Mouse (Mus musculus) MEL (cell line): ENCODE results near the gene P2ry4. TPM values are rescaled to one million over a fixed set of nuclear protein-coding genes. Genes with fewer than 3 reads are reported as not detected.
A peak's percentile ranks its signal among the peaks of the same experiment; 100 is the strongest.

Experiments used
- DNase-seq: peaks from one replicate; pipeline ENCODE4 v3.0.0; 2011; ENCODE audit warnings: low read depth, low spot score
- H3K27ac ChIP-seq: 2 replicates; pipeline ENCODE4 v1.5.1; 2012; ENCODE audit warnings: low read depth, mild to moderate bottlenecking, control low read depth, low read length, moderate library complexity; ENCODE audit not compliant: control insufficient read depth
- H3K27me3 ChIP-seq, 2 experiments: fragments of 150-350 bp in 1 of 2; sonication (generic) in 1 of 2; 2 replicates each; pipeline ENCODE4 v1.6.1; 2012; ENCODE audit warnings: low read length in 2 of 2, mild to moderate bottlenecking in 2 of 2, improper control_type of control experiment in 1 of 2, moderate library complexity in 1 of 2; ENCODE audit not compliant: insufficient read depth in 2 of 2, control insufficient read depth in 1 of 2
- H3K36me3 ChIP-seq, 2 experiments: 2 replicates each; pipeline ENCODE4 v1.6.1; 2012 to 2014; ENCODE audit warnings: low read length in 2 of 2, improper control_type of control experiment in 1 of 2, inconsistent platforms in 1 of 2, mild to moderate bottlenecking in 1 of 2; ENCODE audit not compliant: insufficient read depth in 2 of 2, control insufficient read depth in 1 of 2
- H3K4me1 ChIP-seq, 2 experiments: fragments of 150-350 bp in 1 of 2; sonication (generic) in 1 of 2; 2 replicates each; pipeline ENCODE4 v1.6.1; 2012; ENCODE audit warnings: low read length in 2 of 2, improper control_type of control experiment in 1 of 2, mild to moderate bottlenecking in 1 of 2; ENCODE audit not compliant: insufficient read depth in 2 of 2, control insufficient read depth in 1 of 2
- H3K4me3 ChIP-seq, 2 experiments: fragments of 150-350 bp in 1 of 2; sonication (generic) in 1 of 2; 2 replicates each; pipeline ENCODE4 v1.5.1; 2012; ENCODE audit warnings: low read depth in 2 of 2, low read length in 2 of 2, mild to moderate bottlenecking in 2 of 2, moderate library complexity in 2 of 2, control low read depth in 1 of 2, improper control_type of control experiment in 1 of 2; ENCODE audit not compliant: control insufficient read depth in 1 of 2, insufficient read depth in 1 of 2
- H3K79me2 ChIP-seq: 2 replicates; pipeline ENCODE4 v1.6.1; 2012; ENCODE audit warnings: mild to moderate bottlenecking, low read length, moderate library complexity; ENCODE audit not compliant: control insufficient read depth, poor library complexity, insufficient read depth
- H3K9ac ChIP-seq: 2 replicates; pipeline ENCODE4 v1.6.1; 2012; ENCODE audit warnings: low read depth, mild to moderate bottlenecking, control low read depth, low read length, moderate library complexity; ENCODE audit not compliant: control insufficient read depth, poor library complexity, severe bottlenecking
- H3K9me3 ChIP-seq: fragments of 150-350 bp; sonication (generic); replicated peaks from 2 replicates; pipeline ENCODE4 v1.6.1; 2012; ENCODE audit warnings: mild to moderate bottlenecking, low read length, improper control_type of control experiment, moderate library complexity; ENCODE audit not compliant: insufficient read depth
- E2F4 ChIP-seq: IDR thresholded peaks from 2 replicates; pipeline ENCODE4 v1.6.1; 2011; ENCODE audit warnings: low read depth, low read length, improper control_type of control experiment, borderline replicate concordance
- ELF1 ChIP-seq: IDR thresholded peaks from 2 replicates; pipeline ENCODE4 v1.6.1; 2014; ENCODE audit warnings: low read depth, mild to moderate bottlenecking, inconsistent platforms, low read length, improper control_type of control experiment, moderate library complexity
- EP300 ChIP-seq, 2 experiments: IDR thresholded peaks; 2 replicates each; pipeline ENCODE4 v1.6.1; 2011; ENCODE audit warnings: improper control_type of control experiment in 2 of 2, low read length in 2 of 2, low read depth in 1 of 2, mild to moderate bottlenecking in 1 of 2
- GATA1 ChIP-seq: IDR thresholded peaks from 2 replicates; pipeline ENCODE4 v1.6.1; 2011; ENCODE audit warnings: low read depth, low read length, improper control_type of control experiment
- HCFC1 ChIP-seq: IDR thresholded peaks from 2 replicates; pipeline ENCODE4 v1.6.1; 2012; ENCODE audit warnings: low read depth, mild to moderate bottlenecking, inconsistent platforms, low read length, improper control_type of control experiment, moderate library complexity
- JUND ChIP-seq: IDR thresholded peaks from 2 replicates; pipeline ENCODE4 v1.6.1; 2011; ENCODE audit warnings: low read depth, mild to moderate bottlenecking, improper control_type of control experiment, low read length
- MAX ChIP-seq: IDR thresholded peaks from 2 replicates; pipeline ENCODE4 v1.6.1; 2011; ENCODE audit warnings: low read length, improper control_type of control experiment
- MEF2A ChIP-seq: IDR thresholded peaks from 2 replicates; pipeline ENCODE4 v1.6.1; 2014; ENCODE audit warnings: low read depth, mild to moderate bottlenecking, inconsistent platforms, low read length, improper control_type of control experiment; ENCODE audit not compliant: poor library complexity, insufficient replicate concordance, severe bottlenecking; ENCODE audit errors: extremely low read depth
- MXI1 ChIP-seq: IDR thresholded peaks from 2 replicates; pipeline ENCODE4 v1.6.1; 2011; ENCODE audit warnings: mild to moderate bottlenecking, low read depth, low read length, improper control_type of control experiment
- NELFE ChIP-seq: IDR thresholded peaks from 2 replicates; pipeline ENCODE4 v1.6.1; 2011; ENCODE audit warnings: low read depth, low read length, improper control_type of control experiment
- NRF1 ChIP-seq: IDR thresholded peaks from 2 replicates; pipeline ENCODE4 v1.6.1; 2014; ENCODE audit warnings: low read depth, mild to moderate bottlenecking, inconsistent platforms, low read length, improper control_type of control experiment, moderate library complexity; ENCODE audit not compliant: poor library complexity, insufficient read depth, severe bottlenecking
- POLR2A ChIP-seq, 2 experiments: IDR thresholded peaks; 2 replicates each; pipeline ENCODE4 v1.6.1; 2011 to 2012; ENCODE audit warnings: low read length in 2 of 2, mild to moderate bottlenecking in 2 of 2, control low read depth in 1 of 2, improper control_type of control experiment in 1 of 2, low read depth in 1 of 2, moderate library complexity in 1 of 2; ENCODE audit not compliant: control insufficient read depth in 1 of 2, insufficient read depth in 1 of 2, poor library complexity in 1 of 2
- POLR2AphosphoS2 ChIP-seq: IDR thresholded peaks from 2 replicates; pipeline ENCODE4 v1.6.1; 2011; ENCODE audit warnings: low read length, improper control_type of control experiment
- POLR2AphosphoS5 ChIP-seq: IDR thresholded peaks from 2 replicates; pipeline ENCODE4 v1.6.1; 2012; ENCODE audit warnings: low read depth, borderline replicate concordance, mild to moderate bottlenecking, inconsistent platforms, low read length, moderate library complexity, mixed read lengths
- RAD21 ChIP-seq: IDR thresholded peaks from 2 replicates; pipeline ENCODE4 v1.6.1; 2011; ENCODE audit warnings: mild to moderate bottlenecking, low read depth, low read length, improper control_type of control experiment
- SIN3A ChIP-seq: IDR thresholded peaks from 2 replicates; pipeline ENCODE4 v1.6.1; 2012; ENCODE audit warnings: low read length, improper control_type of control experiment, inconsistent platforms
- TAL1 ChIP-seq: IDR thresholded peaks from 2 replicates; pipeline ENCODE4 v1.6.1; 2012; ENCODE audit warnings: mild to moderate bottlenecking, inconsistent platforms, low read length, moderate library complexity, mixed read lengths
- TBP ChIP-seq: IDR thresholded peaks from 2 replicates; pipeline ENCODE4 v1.8.0; 2011; ENCODE audit warnings: low read depth, low read length, improper control_type of control experiment
- UBTF ChIP-seq: IDR thresholded peaks from 2 replicates; pipeline ENCODE4 v1.6.1; 2012; ENCODE audit warnings: low read depth, mild to moderate bottlenecking, inconsistent platforms, low read length, improper control_type of control experiment, moderate library complexity, borderline replicate concordance; ENCODE audit not compliant: insufficient read depth
- ZC3H11A ChIP-seq: IDR thresholded peaks from 2 replicates; pipeline ENCODE4 v1.6.1; 2012; ENCODE audit warnings: low read depth, mild to moderate bottlenecking, inconsistent platforms, low read length, improper control_type of control experiment
- ZMIZ1 ChIP-seq: IDR thresholded peaks from 2 replicates; pipeline ENCODE4 v1.6.1; 2012; ENCODE audit warnings: low read depth, mild to moderate bottlenecking, inconsistent platforms, low read length, improper control_type of control experiment, moderate library complexity
- ZNF384 ChIP-seq: IDR thresholded peaks from 2 replicates; pipeline ENCODE4 v1.6.1; 2012; ENCODE audit warnings: low read depth, mild to moderate bottlenecking, inconsistent platforms, low read length, improper control_type of control experiment
- polyA plus RNA-seq, 2 experiments: library from polyadenylated mRNA; stranded (reverse) in 1 of 2; unstranded in 1 of 2; fragments of >175 nt in 1 of 2; fragments of >200 nt in 1 of 2; gene quantifications; 2 replicates each; pipeline versions ENCODE4 v1.2.1 to v1.2.4; 2012; ENCODE audit warnings: low replicate concordance in 2 of 2, low read depth in 1 of 2; ENCODE audit not compliant: insufficient read length in 2 of 2, insufficient read depth in 1 of 2, missing spikeins in 1 of 2
- total RNA-seq: library from RNA; depleted of rRNA; stranded (reverse); fragments of 300-350 nt; gene quantifications from 2 replicates; pipeline ENCODE4 v1.2.3, GENCODE M21; 2012

Gene P2ry4
- total and polyA plus RNA-seq, 3 experiments: not detected

GRCm38 (mm10) chrX:100629076-100629475 is 34.4 kb upstream of the P2ry4 start:
- Histone ChIP-seq H3K4me3 (no peak overlapping the region), H3K27me3 (no peaks in the 10 kb centered on the region), H3K4me1 (peaks cover 3 to 5% of the 10 kb centered on the region in 2 experiments), H3K27ac (no peak overlapping the region), H3K9me3 (no peaks in the 10 kb centered on the region), H3K79me2 (peaks cover 35% of the 10 kb centered on the region), H3K9ac (no peak overlapping the region), H3K36me3 (peaks cover 0 to 13% of the 10 kb centered on the region in 2 experiments; a peak in 3 of 4 replicates)
- no peak for DNase-seq
- TF ChIP-seq MXI1: no peak
- TF ChIP-seq JUND: no peak
- TF ChIP-seq TAL1: no peak
- no peak for TF ChIP-seq EP300 (IDR thresholded peaks at IDR 0.05; ENCODE audit: low read depth in 1 of 2, low read length in 2 of 2)
- TF ChIP-seq UBTF: no peak
- no peak for TF ChIP-seq MEF2A
- no peak for TF ChIP-seq ZMIZ1

GRCm38 (mm10) chrX:100625802-100626793 is 31.4 kb upstream of the P2ry4 start, which contains the start of gene Pdzd11:
Gene Pdzd11 (minus strand): TSS chrX:100626568.
- H3K9me3 ChIP-seq: no peaks in the 10 kb centered on the region
- peak within 1 kb of the TSS; percentile 97 for H3K9ac ChIP-seq
- no peaks in the 10 kb centered on the region for H3K27me3 ChIP-seq
- DNase-seq: peak; percentile 93
- H3K36me3 ChIP-seq: peaks cover 0 to 13% of the 10 kb centered on the region in 2 experiments
- H3K79me2 ChIP-seq: peaks cover 34% of the 10 kb centered on the region
- TF ChIP-seq SIN3A: peak; percentile 41; the same call in 1 of the 2 replicates
- TF ChIP-seq MAX: 0 out of 2 replicates have a peak, but pooled peaks have one; percentile 15
- no peak for TF ChIP-seq RAD21
- peak; percentile 49; the same call in 1 of the 2 replicates for TF ChIP-seq ELF1
- TF ChIP-seq ZNF384: peak; percentile 84
- no peak for TF ChIP-seq E2F4
- peak; percentile 51 to 78; a peak in 3 of 4 replicates for TF ChIP-seq POLR2A (IDR thresholded peaks at IDR 0.05; ENCODE audit: control insufficient read depth in 1 of 2, insufficient read depth in 1 of 2, low read depth in 1 of 2, low read length in 2 of 2, poor library complexity in 1 of 2)
- TF ChIP-seq POLR2AphosphoS2: peak; percentile 70; the same call in 1 of the 2 replicates
- no peak for TF ChIP-seq POLR2AphosphoS5
- TF ChIP-seq NELFE: peak; percentile 79
- no peak for TF ChIP-seq GATA1
- TF ChIP-seq ZC3H11A: no peak
- TF ChIP-seq TBP: peak; percentile 64; the same call in 1 of the 2 replicates
- peak; percentile 41; the same call in 1 of the 2 replicates for TF ChIP-seq NRF1
- TF ChIP-seq HCFC1: peak; percentile 74
- peak; percentile 37; the same call in 1 of the 2 replicates for TF ChIP-seq MXI1
- TF ChIP-seq UBTF: no peak
- H3K27ac ChIP-seq: peak within 1 kb of the TSS; percentile 95
- H3K4me1 ChIP-seq: peaks cover 3 to 5% of the 10 kb centered on the region in 2 experiments
- peak within 1 kb of the TSS; percentile 86 to 95 for H3K4me3 ChIP-seq
